Mouse (Mus musculus) spleen, adult 2 months (tissue): Measurements from ENCODE around the gene Rreb1.

Source experiments
- CTCF ChIP-seq: fragments of 200-500 bp; IDR thresholded peaks from 2 replicates; pipeline ENCODE4 v1.5.1; 2011; ENCODE audit warnings: mild to moderate bottlenecking, inconsistent platforms; ENCODE audit not compliant: insufficient read depth, insufficient read length, insufficient replicate concordance; ENCODE audit errors: extremely low read depth
- POLR2A ChIP-seq: fragments of 200-500 bp; IDR thresholded peaks from 2 replicates; pipeline ENCODE4 v1.6.1; 2011; ENCODE audit warnings: low read depth, low read length, inconsistent platforms

- no peak for TF ChIP-seq POLR2A
- TF ChIP-seq CTCF = no peak
These were observed 88.6 kb downstream of the Rreb1 start for GRCm38 (mm10) chr13:37866846-37867245.
